Mouse (Mus musculus): ENCODE results near the gene Atg7.

DNA sequence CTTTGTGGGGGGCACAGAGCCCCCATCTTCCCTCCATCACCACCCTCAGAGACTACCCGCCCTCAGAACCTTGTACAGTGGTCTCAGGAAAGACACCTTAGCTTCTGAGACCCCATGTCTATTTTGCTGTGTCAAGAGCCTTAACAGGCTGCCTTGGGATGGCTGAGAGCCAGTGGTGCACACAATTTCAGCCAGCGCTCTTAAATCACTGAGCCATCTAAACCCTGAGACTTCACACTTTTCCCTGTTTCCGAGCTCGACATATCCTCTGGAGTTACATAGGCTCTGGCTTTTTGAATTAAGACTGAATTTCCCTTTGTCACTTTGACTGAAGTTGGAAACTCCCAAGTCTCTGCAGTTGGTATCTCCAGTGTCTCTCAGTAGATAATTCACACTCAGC, 148.9 kb downstream of the Atg7 start:
- TF ChIP-seq POLR2A (IDR thresholded peaks at IDR 0.05; ENCODE audit: insufficient read depth, low read depth, low read length) (no peak), CTCF (IDR thresholded peaks at IDR 0.05; ENCODE audit: insufficient read depth, low read depth, low read length) (no peak)

Data from olfactory bulb, adult 2 months (tissue).